Mouse (Mus musculus) urinary bladder, postnatal 4 days (tissue): ENCODE data around the gene Utp20.
A peak's percentile ranks its signal among the peaks of the same experiment; 100 is the strongest.
"Not testable (repeated sequence)": the region's sequence is repeated elsewhere in the genome, so short reads cannot be mapped to it uniquely, and the experiment has no call there.

ENCODE experiments used
- DNase-seq, 2 experiments: peaks; one replicate each; pipeline ENCODE4 v3.0.0; 2021 to 2022; ENCODE audit warnings: low spot score in 2 of 2

The Utp20 gene

GRCm38 (mm10) chr10:88826188-88826946 is at the start of gene Utp20:
Gene Utp20 (minus strand): TSS chr10:88826804.
- DNase-seq: peak; percentile 74 to 82

DNA sequence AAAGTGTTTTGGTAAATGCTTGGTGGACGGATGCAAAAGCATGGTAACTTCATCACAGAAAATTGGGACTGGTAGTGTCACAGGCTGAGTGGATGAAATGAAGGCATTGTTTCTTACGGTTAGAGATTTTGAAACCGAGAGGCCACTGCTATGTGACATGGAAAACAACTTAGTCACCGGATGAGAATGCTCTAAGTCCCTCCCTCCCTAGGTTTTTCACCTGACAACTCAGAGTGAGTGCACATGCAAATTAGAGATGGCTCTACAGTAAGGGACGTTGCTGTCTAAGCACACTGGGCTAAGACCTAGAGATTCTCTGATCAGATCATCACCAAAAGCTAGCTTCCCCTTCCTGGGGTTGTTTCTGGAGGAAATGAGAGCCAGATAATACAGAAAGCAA is 48.3 kb upstream of the Utp20 start:
- DNase-seq: no peak

DNA sequence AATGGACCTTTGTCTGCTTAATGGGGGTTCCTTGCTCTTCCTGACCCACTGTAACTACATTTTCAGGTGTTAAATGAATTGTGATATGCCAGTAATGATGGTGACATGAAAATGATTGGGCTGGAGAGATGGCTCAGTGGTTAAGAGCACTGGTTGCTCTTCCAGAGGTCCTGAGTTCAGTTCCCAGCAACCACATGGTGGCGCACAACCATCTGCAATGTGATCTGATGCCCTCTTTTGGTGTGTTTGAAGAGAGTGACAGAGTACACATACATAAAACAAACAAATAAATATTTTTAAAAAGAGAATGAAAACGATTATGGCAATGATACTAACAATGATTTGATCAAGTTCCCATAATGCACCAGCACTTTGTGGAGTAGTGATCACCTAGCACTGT is 39.4 kb upstream of the Utp20 start:
- DNase-seq: no peak

GRCm38 (mm10) chr10:88862293-88862692 is 35.7 kb upstream of the Utp20 start:
- no peak for DNase-seq

DNA sequence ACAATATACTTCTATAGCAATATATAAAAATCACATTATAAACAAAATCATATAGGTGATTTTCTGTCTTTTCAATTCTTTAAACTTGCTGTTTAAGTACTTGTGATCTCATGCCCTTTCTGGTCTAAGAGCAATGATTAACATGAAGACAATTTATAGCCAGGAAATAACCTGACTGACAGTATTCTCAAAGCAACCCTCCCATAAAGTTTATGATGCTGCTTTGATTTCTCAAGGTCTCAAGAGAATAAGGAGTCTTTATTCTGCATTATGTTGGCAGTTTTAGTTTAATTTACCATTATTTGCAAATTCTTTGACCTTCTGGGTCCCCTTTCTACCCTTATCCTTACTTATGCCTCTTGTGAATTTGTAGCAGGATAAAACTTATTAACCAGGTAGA is 34.8 kb upstream of the Utp20 start:
- no peak for DNase-seq

DNA sequence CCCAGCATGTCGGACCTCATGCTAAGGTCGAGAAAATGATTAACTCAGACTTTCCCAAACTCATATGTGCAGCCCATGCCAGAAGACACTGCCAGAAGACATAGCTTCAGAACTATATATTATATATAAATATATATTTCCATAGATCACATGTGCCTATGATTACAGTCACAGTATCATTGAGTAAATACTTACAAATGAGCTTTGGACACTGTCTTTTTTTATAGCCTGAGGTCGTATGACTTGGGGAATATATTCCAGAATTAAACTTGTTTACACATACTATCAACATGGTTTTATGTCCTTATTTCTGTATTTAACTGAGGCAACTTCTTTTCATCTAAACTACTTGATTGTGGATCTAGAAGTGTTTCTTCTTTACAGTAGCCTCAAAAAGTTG is 34.3 kb upstream of the Utp20 start:
- DNase-seq: no peak

GRCm38 (mm10) chr10:88853326-88853725 is 26.7 kb upstream of the Utp20 start:
- no peak for DNase-seq

DNA sequence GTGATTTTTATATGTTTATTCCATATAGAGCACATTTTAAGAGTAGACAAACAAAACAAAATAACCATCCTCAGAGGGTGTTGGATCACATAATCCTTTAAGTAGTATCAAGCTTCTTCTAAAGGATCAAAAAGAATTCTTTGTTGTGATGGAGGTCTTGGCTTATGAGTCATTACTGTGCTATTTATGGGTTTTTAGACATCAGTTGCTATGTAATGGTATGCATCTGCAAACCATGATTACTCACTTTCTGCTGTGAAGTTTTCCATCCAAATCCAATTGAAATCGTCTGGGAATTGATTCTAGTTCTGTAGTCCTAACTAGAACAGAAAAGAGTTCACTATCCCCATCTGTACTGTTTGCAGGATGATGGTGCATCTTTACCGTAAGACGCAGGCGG is 23.4 kb upstream of the Utp20 start:
- DNase-seq: no peak

- DNase-seq: no peak
These were observed 22.4 kb upstream of the Utp20 start for GRCm38 (mm10) chr10:88848876-88849476.

GRCm38 (mm10) chr10:88834227-88834626 is 7.6 kb upstream of the Utp20 start:
- DNase-seq: no peak

GRCm38 (mm10) chr10:88828361-88828760 is 1.8 kb upstream of the Utp20 start:
- DNase-seq: no peak

DNA sequence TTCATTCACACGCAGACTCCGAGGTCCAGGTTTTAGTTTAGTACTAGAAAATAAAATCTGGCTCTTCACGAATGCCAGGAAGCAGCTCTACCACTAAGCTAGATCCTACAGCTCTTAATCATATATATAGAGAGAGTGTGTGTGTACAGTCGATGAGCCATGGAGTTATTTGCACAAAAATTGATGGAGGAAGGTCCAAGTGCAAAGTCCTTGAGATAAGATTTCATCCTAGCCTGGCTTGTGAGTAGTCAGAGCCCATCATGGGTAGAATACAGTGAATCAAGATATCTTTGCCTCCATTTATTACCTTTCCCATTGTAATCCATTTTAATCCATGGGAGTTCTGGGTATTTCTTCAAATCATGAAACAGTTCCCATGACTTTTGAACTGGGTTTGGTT is 992 bp upstream of the Utp20 start:
- no peak for DNase-seq

DNA sequence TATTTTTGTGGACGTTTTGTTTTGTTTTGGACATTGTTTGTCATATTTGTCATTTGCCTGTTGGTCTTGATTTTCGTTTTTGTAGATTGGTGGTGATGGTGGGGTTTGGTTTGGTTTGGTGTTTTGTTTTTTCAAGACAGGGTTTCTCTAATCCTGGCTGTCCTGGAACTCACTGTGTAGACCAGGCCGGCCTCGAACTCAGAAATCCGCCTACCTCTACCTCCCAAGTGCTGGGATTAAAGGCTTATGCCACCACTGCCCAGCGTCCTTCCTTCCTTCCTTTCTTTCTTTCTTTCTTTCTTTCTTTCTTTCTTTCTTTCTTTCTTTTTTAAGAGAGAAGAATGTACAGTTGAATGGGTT is 323 bp upstream of the Utp20 start:
- DNase-seq: not testable (repeated sequence)

- DNase-seq: no peak
These were observed 9.3 kb downstream of the Utp20 start for GRCm38 (mm10) chr10:88817335-88817734.

DNA sequence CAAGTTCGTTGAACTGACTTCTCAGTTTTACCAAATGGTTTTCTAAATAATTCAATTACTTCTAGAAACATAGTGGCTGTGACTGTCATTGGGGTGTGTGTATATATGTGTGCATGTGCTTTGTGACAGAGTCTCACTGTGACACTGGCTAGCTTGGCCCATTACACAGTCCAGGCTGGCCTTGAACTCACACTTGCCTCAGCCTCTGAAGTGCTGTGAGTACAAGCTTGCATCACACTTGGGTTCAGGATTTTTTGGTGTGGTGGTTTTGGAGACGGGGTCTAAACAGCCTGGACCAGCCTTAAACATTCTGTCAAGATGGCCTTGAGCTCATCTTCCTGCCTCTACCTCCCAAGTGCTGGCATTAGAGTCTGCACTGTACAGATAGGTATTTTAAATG is 11.3 kb downstream of the Utp20 start:
- no peak for DNase-seq

- DNase-seq: no peak
These were observed 14.9 kb downstream of the Utp20 start for GRCm38 (mm10) chr10:88811704-88812103.

- DNase-seq: no peak
These were observed 24.4 kb downstream of the Utp20 start for GRCm38 (mm10) chr10:88802236-88802635.

DNA sequence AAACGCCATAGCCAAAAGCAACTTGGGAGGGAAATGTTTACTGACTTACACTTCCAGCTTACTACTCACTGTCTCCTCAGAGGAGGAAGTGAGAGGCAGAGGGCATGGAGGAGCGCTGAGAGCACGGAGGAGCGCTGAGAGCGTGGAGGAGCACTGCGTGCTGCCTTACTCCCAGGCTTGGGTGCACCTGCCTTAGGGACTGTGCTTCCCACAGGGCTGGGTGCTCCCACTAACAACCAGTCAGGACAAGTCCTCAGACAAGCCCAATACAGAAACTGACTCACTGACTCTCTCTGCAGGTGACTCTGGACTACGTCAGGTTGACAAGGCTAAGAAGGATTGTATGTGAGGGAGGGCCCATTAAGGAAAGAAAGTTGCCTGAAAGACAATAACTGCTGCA is 27.2 kb downstream of the Utp20 start:
- DNase-seq: no peak

DNA sequence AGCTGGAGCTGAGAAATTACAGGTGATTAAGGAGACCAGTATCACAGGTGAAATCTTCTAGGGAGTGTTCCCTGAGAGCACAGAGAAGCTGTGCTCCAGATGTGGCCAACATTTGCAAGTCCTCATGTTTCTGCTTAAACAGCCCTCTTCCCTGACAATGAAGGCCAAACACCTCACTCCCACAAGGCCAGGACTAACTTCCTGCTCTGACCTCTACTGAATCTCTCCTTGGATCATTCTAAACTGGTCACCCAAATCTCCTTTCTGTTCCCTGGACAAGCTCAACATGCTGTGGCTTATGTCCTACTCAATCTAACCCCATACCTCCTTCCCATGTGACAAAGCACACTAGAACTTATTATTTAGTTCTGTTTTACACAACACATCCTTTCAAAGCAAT is 29.2 kb downstream of the Utp20 start:
- no peak for DNase-seq

DNA sequence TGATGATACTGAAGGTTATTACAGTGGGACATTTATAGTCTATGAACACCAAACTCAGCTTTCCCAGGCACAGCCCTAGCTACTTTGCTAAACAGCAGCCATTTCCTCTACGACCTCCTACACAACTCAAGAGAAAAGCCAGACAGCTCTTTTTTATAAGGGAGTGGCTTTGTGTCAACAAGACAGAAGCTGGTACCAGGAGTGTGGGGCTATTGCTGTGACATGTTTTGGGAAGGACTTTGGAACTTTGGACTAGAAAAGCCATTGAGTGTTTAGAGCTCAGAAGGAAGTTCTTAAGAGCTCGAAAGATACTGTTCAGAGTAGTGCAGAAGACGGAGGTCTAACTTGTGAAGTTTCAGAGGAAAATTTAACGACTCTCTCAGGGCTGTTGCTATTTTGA is 29.7 kb downstream of the Utp20 start:
- DNase-seq: no peak

DNA sequence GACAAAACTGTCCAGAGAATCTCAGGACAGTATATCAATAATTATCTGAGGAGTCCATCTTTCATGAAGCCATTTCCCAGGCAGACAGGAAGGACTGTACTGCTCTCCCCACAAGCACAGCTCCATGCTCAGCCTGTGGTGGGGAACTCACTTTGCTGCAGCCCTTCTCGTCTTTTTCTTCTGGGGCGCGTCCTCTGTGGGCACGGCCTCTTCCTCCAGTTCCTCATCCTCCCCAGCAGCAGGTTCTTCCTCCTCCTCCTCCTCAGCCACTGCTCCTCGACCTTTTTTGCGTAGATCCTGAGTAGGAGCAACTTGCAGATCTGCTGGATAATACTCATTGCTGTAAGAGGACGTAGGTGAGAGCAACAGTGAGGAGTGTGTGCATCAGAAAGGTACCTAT is 31.4 kb downstream of the Utp20 start:
- peak in 1 of 2 experiments; percentile 53 for DNase-seq

- peak in 1 of 2 experiments; percentile 52 for DNase-seq
These were observed 32.0 kb downstream of the Utp20 start for GRCm38 (mm10) chr10:88794606-88795005.

- DNase-seq: no peak
These were observed 32.9 kb downstream of the Utp20 start for GRCm38 (mm10) chr10:88793671-88794070.

GRCm38 (mm10) chr10:88784513-88784931 is 42.1 kb downstream of the Utp20 start:
- no peak for DNase-seq
